Mouse (Mus musculus): ENCODE data around the gene Kdm5d. TPM values are rescaled to one million over a fixed set of nuclear protein-coding genes. Genes with fewer than 3 reads are reported as not detected.

Gene Kdm5d
- not detected for polyA plus RNA-seq (2012; fragmentation: generic; extraction: Trizol)

- H3K4me3 ChIP-seq: no peak within 1 kb of the TSS
- TF ChIP-seq MYOG (IDR thresholded peaks at IDR 0.05; ENCODE audit: control insufficient read depth in 1 of 3, insufficient read depth in 1 of 3, insufficient read length in 2 of 3, low read depth in 2 of 3): no peak
- no peak for TF ChIP-seq SRF (IDR thresholded peaks at IDR 0.05; ENCODE audit: control insufficient read depth, insufficient read length, low read depth)
- no peak for TF ChIP-seq REST (IDR thresholded peaks at IDR 0.05; ENCODE audit: insufficient read depth, insufficient read length)
- TF ChIP-seq CEBPB (IDR thresholded peaks at IDR 0.05; ENCODE audit: insufficient read depth, poor library complexity, severe bottlenecking): no peak
- TF ChIP-seq MYOD1 (IDR thresholded peaks at IDR 0.05; ENCODE audit: control insufficient read depth in 1 of 3, insufficient read length in 2 of 3, low read depth in 2 of 3): no peak
- TF ChIP-seq E2F4 (IDR thresholded peaks at IDR 0.05; ENCODE audit: insufficient read depth): no peak
- TF ChIP-seq MAX (IDR thresholded peaks at IDR 0.05; ENCODE audit: low read depth): no peak
- H3K27me3 ChIP-seq (ENCODE audit: control insufficient read depth, insufficient read depth, insufficient read length): no peaks in the 10 kb centered on the region
Observed at GRCm38 (mm10) chrY:897393-898227, at the start of gene Kdm5d. Kdm5d (plus strand) TSS chrY:897788.

GRCm38 (mm10) chrY:872404-872803 is 25.2 kb upstream of the Kdm5d start:
- no peak for TF ChIP-seq USF1 (IDR thresholded peaks at IDR 0.05; ENCODE audit: low read depth)
- no peak for TF ChIP-seq MYOD1 (IDR thresholded peaks at IDR 0.05; ENCODE audit: control insufficient read depth in 1 of 3, insufficient read length in 2 of 3, low read depth in 2 of 3)
- no peak for TF ChIP-seq SRF (IDR thresholded peaks at IDR 0.05; ENCODE audit: control insufficient read depth, insufficient read length, low read depth)
- no peak for TF ChIP-seq MYOG (IDR thresholded peaks at IDR 0.05; ENCODE audit: control insufficient read depth in 1 of 3, insufficient read depth in 1 of 3, insufficient read length in 2 of 3, low read depth in 2 of 3)
- no peak for TF ChIP-seq REST (IDR thresholded peaks at IDR 0.05; ENCODE audit: insufficient read depth, insufficient read length)
- H3K36me3 ChIP-seq (ENCODE audit: control insufficient read depth, insufficient read depth): no peaks in the 10 kb centered on the region
- H3K27me3 ChIP-seq (ENCODE audit: control insufficient read depth, insufficient read depth, insufficient read length): no peaks in the 10 kb centered on the region
- H3K79me2 ChIP-seq (ENCODE audit: control insufficient read depth, insufficient read depth): no peaks in the 10 kb centered on the region
- no peak overlapping the region for H3K4me3 ChIP-seq
- H3ac ChIP-seq (ENCODE audit: control insufficient read depth, insufficient read length): no peak overlapping the region
- H3K4me2 ChIP-seq (ENCODE audit: low read depth): no peak overlapping the region

More at GRCm38 (mm10) chrY:897393-898227, at the start of gene Kdm5d:
- no peak within 1 kb of the TSS for H3ac ChIP-seq (ENCODE audit: control insufficient read depth, insufficient read length)
- H3K36me3 ChIP-seq (ENCODE audit: control insufficient read depth, insufficient read depth): no peaks in the 10 kb centered on the region
- no peak within 1 kb of the TSS for H3K4me2 ChIP-seq (ENCODE audit: low read depth)
- no peaks in the 10 kb centered on the region for H3K79me2 ChIP-seq (ENCODE audit: control insufficient read depth, insufficient read depth)

- Histone ChIP-seq H3K4me2 (ENCODE audit: low read depth) (no peak overlapping the region), H3ac (ENCODE audit: control insufficient read depth, insufficient read length) (no peak overlapping the region), H3K4me3 (no peak overlapping the region), H3K36me3 (ENCODE audit: control insufficient read depth, insufficient read depth) (no peaks in the 10 kb centered on the region), H3K27me3 (ENCODE audit: control insufficient read depth, insufficient read depth, insufficient read length) (no peaks in the 10 kb centered on the region), H3K79me2 (ENCODE audit: control insufficient read depth, insufficient read depth) (no peaks in the 10 kb centered on the region)
- no peak for TF ChIP-seq E2F4 (IDR thresholded peaks at IDR 0.05; ENCODE audit: insufficient read depth)
- no peak for TF ChIP-seq MYOD1 (IDR thresholded peaks at IDR 0.05; ENCODE audit: control insufficient read depth in 1 of 3, insufficient read length in 2 of 3, low read depth in 2 of 3)
- TF ChIP-seq POLR2A (IDR thresholded peaks at IDR 0.05; ENCODE audit: insufficient read length, low read depth): no peak
- no peak for TF ChIP-seq SRF (IDR thresholded peaks at IDR 0.05; ENCODE audit: control insufficient read depth, insufficient read length, low read depth)
- no peak for TF ChIP-seq TCF3 (IDR thresholded peaks at IDR 0.05; ENCODE audit: insufficient read length, low read depth)
- TF ChIP-seq POLR2AphosphoS2 (IDR thresholded peaks at IDR 0.05; ENCODE audit: insufficient read length, low read depth): no peak
- no peak for TF ChIP-seq USF1 (IDR thresholded peaks at IDR 0.05; ENCODE audit: low read depth)
- TF ChIP-seq REST (IDR thresholded peaks at IDR 0.05; ENCODE audit: insufficient read depth, insufficient read length): no peak
- TF ChIP-seq TCF12 (IDR thresholded peaks at IDR 0.05; ENCODE audit: insufficient read depth, poor library complexity, severe bottlenecking): no peak
- TF ChIP-seq CEBPB (IDR thresholded peaks at IDR 0.05; ENCODE audit: insufficient read depth, poor library complexity, severe bottlenecking): no peak
- no peak for TF ChIP-seq MAX (IDR thresholded peaks at IDR 0.05; ENCODE audit: low read depth)
- TF ChIP-seq MYOG (IDR thresholded peaks at IDR 0.05; ENCODE audit: control insufficient read depth in 1 of 3, insufficient read depth in 1 of 3, insufficient read length in 2 of 3, low read depth in 2 of 3): no peak
Observed at GRCm38 (mm10) chrY:872855-873549, 24.6 kb upstream of the Kdm5d start.

Other genes starting within 250 kb of the Kdm5d start
- gene Zfy1, start 100.4 kb upstream of the Kdm5d start, polyA plus RNA-seq (2012; fragmentation: generic; extraction: Trizol): not detected
- gene Uba1y, start 79.1 kb upstream of the Kdm5d start, polyA plus RNA-seq (2012; fragmentation: generic; extraction: Trizol): not detected
- not detected for gene Eif2s3y, start 112.8 kb downstream of the Kdm5d start, polyA plus RNA-seq (2012; fragmentation: generic; extraction: Trizol)